Mouse (Mus musculus) heart, adult 2 months (tissue): Measurements from ENCODE around the gene Zfp169.

Source experiments
- CTCF ChIP-seq: fragments of 200-600 bp; IDR thresholded peaks from 2 replicates; pipeline ENCODE4 v1.8.1; 2022; ENCODE audit warnings: antibody characterized with exemption, mild to moderate bottlenecking, moderate library complexity
- EP300 ChIP-seq: fragments of 200-500 bp; IDR thresholded peaks from 2 replicates; pipeline ENCODE4 v1.6.1; 2011; ENCODE audit warnings: low read depth, low read length, control low read depth; ENCODE audit not compliant: insufficient read depth

- TF ChIP-seq CTCF (peak; percentile 95), EP300 (peak; percentile 84; the same call in 1 of the 2 replicates)
These were observed 15.0 kb upstream of the Zfp169 start for GRCm38 (mm10) chr13:48528123-48528871.
